Mouse (Mus musculus) kidney, embryonic 16.5 days (tissue): ENCODE measurements around the gene Znrd1. TPM values are rescaled to one million over a fixed set of nuclear protein-coding genes. Genes with fewer than 3 reads are reported as not detected.

Source experiments
- ATAC-seq: fragments of 200-750 bp; cut with Nextera tagmentation; 2 replicates; pipeline ENCODE4 v1.8.0; 2017; ENCODE audit warnings: moderate TSS enrichment; ENCODE audit not compliant: low FRiP score, low TSS enrichment
- H3K27ac ChIP-seq: fragments of 300-500 bp; sonication (generic); 2 replicates; pipeline ENCODE4 v1.5.1; 2014; ENCODE audit warnings: low read length
- H3K27me3 ChIP-seq: fragments of 300-500 bp; sonication (generic); 2 replicates; pipeline ENCODE4 v1.6.1; 2014; ENCODE audit warnings: low read length, control low read depth, mixed read lengths; ENCODE audit not compliant: insufficient read depth
- H3K36me3 ChIP-seq: fragments of 300-500 bp; sonication (generic); 2 replicates; pipeline ENCODE4 v1.6.1; 2014; ENCODE audit warnings: low read length, control low read depth, mixed read lengths; ENCODE audit not compliant: insufficient read depth
- H3K4me1 ChIP-seq: fragments of 300-500 bp; sonication (generic); 2 replicates; pipeline ENCODE4 v1.6.1; 2014; ENCODE audit warnings: low read length, control low read depth, mixed read lengths; ENCODE audit not compliant: insufficient read depth
- H3K4me2 ChIP-seq: fragments of 300-500 bp; sonication (generic); replicated peaks from 2 replicates; pipeline ENCODE4 v1.6.1; 2014; ENCODE audit warnings: low read depth, low read length
- H3K4me3 ChIP-seq: fragments of 300-500 bp; sonication (generic); 2 replicates; pipeline ENCODE4 v1.5.1; 2014; ENCODE audit warnings: mild to moderate bottlenecking, low read length
- H3K9ac ChIP-seq: fragments of 300-500 bp; sonication (generic); replicated peaks from 2 replicates; pipeline ENCODE4 v1.6.1; 2014; ENCODE audit warnings: low read length
- H3K9me3 ChIP-seq: fragments of 300-500 bp; sonication (generic); 2 replicates; pipeline ENCODE4 v1.6.1; 2016; ENCODE audit warnings: low read length, control low read depth
- WGBS: fragments of 180-500 bp; shearing (Covaris S2); extraction: QIAGEN DNeasy Blood & Tissue Kit; methylation state at CpG from one replicate; pipeline ENCODE4 v1.1.7; 2014; 5-methylcytosine and 5-hydroxymethylcytosine counted together
- polyA plus RNA-seq: library from polyadenylated mRNA; unstranded; fragments of >200 nt; fragmentation: Nextera tagmentation; extraction: Ambion mirVana; gene quantifications from 2 replicates; pipeline ENCODE4 v1.2.1, GENCODE M21; 2015

The Znrd1 gene
- polyA plus RNA-seq, 1 experiment from 2014 or later, result 90.7 TPM

- H3K9ac ChIP-seq, result no peak overlapping the region
- no peaks in the 10 kb centered on the region for H3K9me3 ChIP-seq
- ATAC-seq, result no peak
- H3K27ac ChIP-seq, result no peak overlapping the region
- H3K4me3 ChIP-seq, result no peak overlapping the region
- WGBS, result 28% methylated on average over 6 of the region's 6 CpGs
- no peaks in the 10 kb centered on the region for H3K36me3 ChIP-seq
- no peaks in the 10 kb centered on the region for H3K4me1 ChIP-seq
- no peaks in the 10 kb centered on the region for H3K27me3 ChIP-seq
- no peak overlapping the region for H3K4me2 ChIP-seq
Measured at GRCm38 (mm10) chr17:36930233-36930632, 28.1 kb downstream of the Znrd1 start.

GRCm38 (mm10) chr17:36929236-36929932 is 29.0 kb downstream of the Znrd1 start:
- Histone ChIP-seq H3K4me2 (no peak overlapping the region), H3K9ac (no peak overlapping the region), H3K27me3 (no peaks in the 10 kb centered on the region), H3K9me3 (no peaks in the 10 kb centered on the region), H3K4me3 (no peak overlapping the region), H3K27ac (no peak overlapping the region), H3K4me1 (no peaks in the 10 kb centered on the region), H3K36me3 (no peaks in the 10 kb centered on the region)
- ATAC-seq, result no peak
- 68% methylated on average over 12 of the region's 12 CpGs for WGBS

GRCm38 (mm10) chr17:36927496-36928120 is 30.8 kb downstream of the Znrd1 start:
- Histone ChIP-seq H3K27me3 (no peaks in the 10 kb centered on the region), H3K4me1 (no peaks in the 10 kb centered on the region), H3K9me3 (no peaks in the 10 kb centered on the region), H3K4me3 (no peak overlapping the region), H3K36me3 (no peaks in the 10 kb centered on the region), H3K4me2 (no peak overlapping the region), H3K27ac (no peak overlapping the region), H3K9ac (no peak overlapping the region)
- ATAC-seq, result no peak
- 44% methylated on average over 10 of the region's 10 CpGs for WGBS

- Histone ChIP-seq H3K9me3 (no peaks in the 10 kb centered on the region), H3K4me3 (no peak overlapping the region), H3K9ac (no peak overlapping the region), H3K4me2 (no peak overlapping the region), H3K27me3 (no peaks in the 10 kb centered on the region), H3K27ac (no peak overlapping the region), H3K36me3 (no peaks in the 10 kb centered on the region), H3K4me1 (no peaks in the 10 kb centered on the region)
- WGBS, result 69% methylated on average over 4 of the region's 4 CpGs
- no peak for ATAC-seq
Measured at GRCm38 (mm10) chr17:36923491-36923890, 34.9 kb downstream of the Znrd1 start.

DNA sequence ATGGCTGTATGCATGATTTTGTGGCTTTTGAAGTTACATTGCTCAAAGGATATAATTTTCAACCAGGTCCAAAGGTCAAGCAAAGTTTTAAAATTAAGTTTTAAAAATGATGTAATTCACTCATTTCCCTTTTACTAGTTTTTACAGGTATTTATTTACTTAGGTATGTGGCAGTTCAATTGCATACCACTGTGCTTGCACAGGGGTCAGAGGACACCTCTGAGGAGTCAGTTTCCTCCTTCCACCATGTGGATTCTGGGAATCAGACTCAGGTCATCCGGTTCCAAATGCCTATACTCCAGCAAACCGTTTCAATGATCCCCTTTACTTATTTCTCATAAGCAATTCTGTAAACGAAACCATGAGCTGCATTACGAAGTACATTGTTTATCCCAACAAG is 35.6 kb downstream of the Znrd1 start:
- Histone ChIP-seq H3K27ac (no peak overlapping the region), H3K4me3 (no peak overlapping the region), H3K4me1 (no peaks in the 10 kb centered on the region), H3K4me2 (no peak overlapping the region), H3K36me3 (no peaks in the 10 kb centered on the region), H3K27me3 (peaks cover under 1% of the 10 kb centered on the region; the same call in 1 of the 2 replicates), H3K9me3 (no peaks in the 10 kb centered on the region), H3K9ac (no peak overlapping the region)
- WGBS, result 83% methylated on average over 4 of the region's 4 CpGs
- ATAC-seq, result no peak

DNA sequence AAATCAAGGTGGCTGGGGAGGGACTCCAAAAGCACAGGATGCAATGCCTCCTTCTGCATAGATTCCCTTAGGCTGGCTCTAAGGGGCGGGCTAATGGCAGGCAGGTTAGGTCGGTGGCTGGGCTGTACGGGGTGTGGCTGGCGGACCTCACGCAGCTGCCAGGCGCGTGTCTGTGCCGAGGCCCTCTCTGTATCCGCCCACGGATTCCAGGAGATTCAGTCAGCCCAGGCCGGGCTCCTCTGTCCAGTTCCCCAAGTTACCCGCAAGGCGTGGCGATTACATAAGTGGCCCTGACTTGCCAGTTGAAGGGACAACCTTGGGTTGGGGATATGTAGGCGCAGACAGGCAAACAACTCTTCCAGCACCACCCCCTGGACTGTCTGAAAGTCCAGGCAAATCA is 38.1 kb downstream of the Znrd1 start:
- no peak overlapping the region for H3K27ac ChIP-seq
- no peaks in the 10 kb centered on the region for H3K9me3 ChIP-seq
- 48% methylated on average over 15 of the region's 15 CpGs for WGBS
- ATAC-seq, result peak; percentile 69; the same call in 1 of the 2 replicates
- H3K4me1 ChIP-seq, result no peaks in the 10 kb centered on the region
- no peak overlapping the region for H3K9ac ChIP-seq
- H3K27me3 ChIP-seq, result peaks cover 3% of the 10 kb centered on the region; the same call in 1 of the 2 replicates
- H3K4me2 ChIP-seq, result no peak overlapping the region
- no peaks in the 10 kb centered on the region for H3K36me3 ChIP-seq
- H3K4me3 ChIP-seq, result no peak overlapping the region

DNA sequence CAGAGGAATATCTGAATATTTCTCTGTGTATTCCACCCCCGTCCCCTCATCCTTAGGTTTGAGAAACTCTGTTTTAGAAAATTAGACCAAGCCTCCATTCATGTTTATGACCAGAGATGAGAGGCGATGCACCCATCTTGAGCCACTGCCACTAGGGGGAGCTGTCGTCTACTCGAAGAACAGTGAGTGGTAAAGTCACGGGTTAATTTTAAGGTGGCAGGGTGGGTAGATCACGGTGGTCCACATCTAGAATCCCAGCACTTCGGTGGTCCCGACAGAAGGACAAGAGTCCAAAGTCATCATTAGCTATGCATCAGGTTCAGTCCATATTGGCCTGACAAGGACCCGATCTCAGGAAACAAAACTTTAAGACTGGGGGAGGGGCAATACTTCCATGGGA is 43.3 kb downstream of the Znrd1 start:
- H3K27me3 ChIP-seq, result peaks cover 9% of the 10 kb centered on the region; the same call in 1 of the 2 replicates
- H3K9ac ChIP-seq, result no peak overlapping the region
- ATAC-seq, result no peak
- 16% methylated on average over 9 of the region's 9 CpGs for WGBS
- no peaks in the 10 kb centered on the region for H3K9me3 ChIP-seq
- H3K4me2 ChIP-seq, result no peak overlapping the region
- no peak overlapping the region for H3K4me3 ChIP-seq
- H3K27ac ChIP-seq, result no peak overlapping the region
- H3K4me1 ChIP-seq, result no peaks in the 10 kb centered on the region
- H3K36me3 ChIP-seq, result no peaks in the 10 kb centered on the region

GRCm38 (mm10) chr17:36914108-36914507 is 44.3 kb downstream of the Znrd1 start:
- Histone ChIP-seq H3K27ac (no peak overlapping the region), H3K4me2 (no peak overlapping the region), H3K27me3 (peaks cover 9% of the 10 kb centered on the region; the same call in 1 of the 2 replicates), H3K4me3 (no peak overlapping the region), H3K4me1 (no peaks in the 10 kb centered on the region), H3K36me3 (no peaks in the 10 kb centered on the region), H3K9me3 (no peaks in the 10 kb centered on the region), H3K9ac (no peak overlapping the region)
- ATAC-seq, result no peak
- WGBS, result 8% methylated on average over 2 of the region's 2 CpGs

GRCm38 (mm10) chr17:36912031-36912430 is 46.3 kb downstream of the Znrd1 start:
- Histone ChIP-seq H3K9ac (no peak overlapping the region), H3K27ac (no peak overlapping the region), H3K4me1 (no peaks in the 10 kb centered on the region), H3K4me2 (no peak overlapping the region), H3K36me3 (no peaks in the 10 kb centered on the region), H3K4me3 (no peak overlapping the region), H3K9me3 (no peaks in the 10 kb centered on the region), H3K27me3 (0 out of 2 replicates have a peak, but pooled peaks cover 6% of the 10 kb centered on the region)
- ATAC-seq, result no peak
- WGBS, result 60% methylated on average over 2 of the region's 2 CpGs

- no peak overlapping the region for H3K4me2 ChIP-seq
- no peak for ATAC-seq
- no peak overlapping the region for H3K9ac ChIP-seq
- no peaks in the 10 kb centered on the region for H3K36me3 ChIP-seq
- no peaks in the 10 kb centered on the region for H3K9me3 ChIP-seq
- H3K4me3 ChIP-seq, result no peak overlapping the region
- WGBS, result 52% methylated on average over 4 of the region's 4 CpGs
- no peak overlapping the region for H3K27ac ChIP-seq
- H3K4me1 ChIP-seq, result no peaks in the 10 kb centered on the region
- H3K27me3 ChIP-seq, result peaks cover 6% of the 10 kb centered on the region; the same call in 1 of the 2 replicates
Measured at GRCm38 (mm10) chr17:36909802-36910201, 48.6 kb downstream of the Znrd1 start.
